Mouse (Mus musculus) urinary bladder, postnatal 10 days (tissue): ENCODE measurements at regions not wholly inside any gene's neighbourhood (a gene's known extent, or its start where the extent isn't known, plus 50 kb on each side); places are given as distances from the start of the nearest gene placed in this dataset.

Experiments
- DNase-seq: peaks from one replicate; pipeline ENCODE4 v3.0.0; 2022; ENCODE audit warnings: low spot score

DNA sequence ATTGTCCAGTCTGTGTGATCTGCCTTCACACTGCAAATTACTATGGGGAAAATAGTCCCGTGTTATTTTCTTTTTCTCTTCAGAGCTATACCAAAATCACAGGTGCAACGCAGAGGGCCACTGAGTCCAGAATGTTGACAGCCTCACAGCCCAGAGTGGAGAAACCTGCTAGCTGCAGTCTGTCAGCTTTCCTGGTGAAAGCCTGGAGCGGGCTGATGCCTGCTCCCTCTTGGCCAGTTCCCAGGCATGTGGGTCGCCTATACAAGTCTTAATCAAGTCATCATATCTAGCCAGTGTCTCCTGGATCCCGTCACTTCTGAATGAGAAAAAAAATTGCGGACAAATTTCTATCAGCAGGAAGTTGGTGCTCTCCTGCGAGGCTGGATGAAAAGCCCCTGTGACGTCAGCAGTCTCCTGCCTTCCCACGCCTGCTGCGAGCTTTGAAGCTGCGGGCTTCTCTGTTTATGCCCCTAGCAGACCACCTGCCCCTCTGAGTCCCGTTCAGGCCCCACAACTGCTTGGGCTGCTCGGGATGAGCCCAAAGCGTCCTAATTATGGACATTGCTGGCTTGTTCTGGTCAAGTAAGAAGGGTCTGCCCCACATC is 227.1 kb upstream of the Hes1 start:
- no peak for DNase-seq

DNA sequence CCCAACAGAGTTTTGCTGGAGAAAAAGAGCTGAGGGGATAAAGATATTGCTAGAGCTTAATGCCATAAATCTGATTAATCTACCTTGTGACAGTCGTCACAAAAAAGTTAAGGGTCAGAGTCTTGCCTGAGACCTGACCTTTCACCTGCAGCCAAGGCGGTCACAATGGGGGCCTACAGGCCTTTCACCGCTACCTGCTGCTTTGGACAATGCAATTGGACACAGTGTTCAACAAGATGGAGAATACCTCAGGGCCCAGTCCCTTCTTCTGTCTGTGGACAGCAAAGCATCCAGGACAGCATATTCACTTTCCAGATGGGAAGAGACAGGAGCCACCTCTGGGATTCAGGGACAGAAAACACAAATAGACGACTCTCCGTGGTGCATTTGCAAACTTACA is 226.3 kb upstream of the Hes1 start:
- DNase-seq = no peak

DNA sequence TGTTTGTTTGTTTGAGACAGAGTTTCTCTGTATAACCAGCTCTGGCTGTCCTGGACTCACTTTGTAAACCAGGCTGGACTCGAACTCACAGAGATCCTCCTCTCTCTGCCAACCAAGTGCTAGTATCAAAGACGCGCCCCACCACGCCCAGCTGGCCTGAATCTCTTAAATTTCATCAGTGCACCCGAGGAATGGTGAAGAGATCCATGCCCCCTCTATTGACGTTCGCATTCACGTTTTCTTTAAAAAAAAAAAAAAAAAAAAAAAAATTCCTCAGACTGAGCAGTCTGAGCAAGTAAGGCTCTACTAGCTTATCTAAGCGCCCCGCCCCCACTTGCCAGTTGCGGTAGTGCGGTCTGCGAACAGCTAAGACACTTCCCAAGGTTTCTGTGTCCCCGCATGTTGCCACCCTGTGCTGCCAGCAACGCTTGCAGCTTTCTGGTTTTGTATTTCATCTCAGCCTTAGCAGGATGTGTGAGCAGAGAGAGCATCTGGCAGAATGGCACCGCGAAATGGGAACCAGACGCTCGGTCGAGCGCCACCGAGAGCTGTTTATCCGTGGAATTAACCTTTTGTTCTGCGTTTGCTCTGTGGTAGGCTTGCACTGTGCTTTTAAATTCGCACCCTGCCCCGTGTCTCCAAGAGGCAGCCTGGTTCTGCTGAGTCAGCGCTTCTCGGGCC is 225.1 kb upstream of the Hes1 start:
- DNase-seq = no peak

DNA sequence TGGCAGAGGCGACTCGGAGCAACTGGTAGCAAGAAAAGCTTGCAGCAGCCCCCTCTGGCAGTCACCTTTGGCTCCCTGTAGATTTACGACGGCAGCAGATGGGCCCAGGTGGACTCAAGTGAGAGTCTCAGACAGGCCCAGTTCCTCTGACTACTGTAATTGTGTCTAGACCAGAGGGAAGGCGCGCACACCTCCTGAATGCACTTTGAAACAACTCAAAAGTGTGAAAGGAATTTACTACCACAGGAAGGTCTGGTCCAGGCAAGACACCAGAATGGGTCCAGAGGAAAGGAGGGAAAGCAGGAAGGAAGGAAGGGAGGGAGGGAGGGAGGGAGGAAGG is 224.6 kb upstream of the Hes1 start:
- no peak for DNase-seq

DNA sequence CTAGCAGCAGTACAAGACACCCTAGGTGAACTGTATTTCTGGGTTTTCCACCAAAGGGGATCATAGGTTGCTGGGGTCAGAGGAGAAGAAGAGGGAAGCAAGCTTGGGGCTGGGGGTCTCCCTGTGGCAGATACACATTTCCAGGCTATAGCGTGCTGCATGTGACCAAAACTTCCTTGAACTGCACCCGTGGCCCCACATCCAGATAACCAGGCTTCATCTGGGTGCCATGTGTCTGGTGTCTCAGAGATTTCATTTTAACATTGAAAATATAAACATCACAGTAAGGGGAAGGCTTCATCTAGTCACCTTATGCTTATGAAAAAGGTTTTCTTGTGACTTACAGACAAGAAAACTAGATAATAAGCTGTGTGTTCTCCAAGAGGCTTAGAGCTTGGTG is 223.8 kb upstream of the Hes1 start:
- DNase-seq = no peak

DNA sequence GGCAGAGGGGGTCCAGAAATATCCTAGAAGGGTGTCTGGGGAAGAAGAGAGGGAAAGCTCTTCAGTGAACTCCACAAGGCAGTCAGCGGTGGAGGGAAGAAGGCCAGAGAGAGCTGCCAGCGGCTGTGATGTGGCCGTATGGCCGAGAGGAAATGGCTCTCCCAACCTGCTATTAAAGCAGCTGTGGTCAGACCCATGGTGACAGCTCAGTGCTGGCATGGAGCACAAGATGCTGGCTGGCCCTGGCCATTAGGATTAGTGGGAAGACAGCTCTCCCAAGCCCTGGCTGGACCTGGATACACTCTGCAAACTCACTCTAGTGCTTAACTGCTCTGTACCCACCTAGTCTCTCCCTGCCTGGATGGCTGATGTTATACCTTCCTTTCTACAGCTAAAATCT is 223.1 kb upstream of the Hes1 start:
- DNase-seq = no peak

DNA sequence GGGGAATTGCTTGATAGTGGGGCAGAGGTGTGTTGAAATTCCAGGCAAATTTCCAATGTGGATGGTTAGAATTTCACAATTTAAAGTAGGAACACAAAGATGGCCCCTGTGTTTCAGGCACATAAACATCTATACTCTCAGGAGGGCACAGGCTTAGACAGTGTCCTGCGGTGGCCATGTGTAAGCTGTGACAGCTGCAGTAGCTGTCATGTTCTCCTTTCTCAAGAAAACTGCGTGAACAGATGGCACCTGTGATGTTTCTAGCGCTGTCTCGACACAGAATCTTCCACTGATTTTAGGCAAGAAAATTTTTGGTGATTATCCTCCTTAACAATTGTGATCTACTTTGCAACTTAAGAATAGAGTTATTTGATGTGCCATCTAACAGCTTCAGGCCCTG is 222.1 kb upstream of the Hes1 start:
- DNase-seq = no peak

DNA sequence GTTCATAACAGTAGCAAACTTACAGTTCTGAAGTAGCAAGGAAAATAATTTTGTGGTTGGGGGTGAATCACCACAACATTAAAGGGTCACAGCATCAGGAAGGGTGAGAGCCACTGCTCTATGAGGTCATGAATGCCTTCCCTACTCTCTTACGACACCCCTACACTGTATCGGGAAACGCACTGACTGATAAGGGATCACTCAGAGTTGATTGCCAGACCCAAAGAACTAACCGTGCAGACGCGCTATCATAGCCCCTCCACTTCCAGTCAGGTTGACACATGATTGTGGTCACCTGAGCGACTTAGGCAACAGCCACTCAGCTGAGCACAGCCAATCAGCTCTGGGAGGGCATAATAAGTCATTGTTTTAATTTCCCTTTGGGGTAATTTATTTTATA is 220.7 kb upstream of the Hes1 start:
- no peak for DNase-seq

DNA sequence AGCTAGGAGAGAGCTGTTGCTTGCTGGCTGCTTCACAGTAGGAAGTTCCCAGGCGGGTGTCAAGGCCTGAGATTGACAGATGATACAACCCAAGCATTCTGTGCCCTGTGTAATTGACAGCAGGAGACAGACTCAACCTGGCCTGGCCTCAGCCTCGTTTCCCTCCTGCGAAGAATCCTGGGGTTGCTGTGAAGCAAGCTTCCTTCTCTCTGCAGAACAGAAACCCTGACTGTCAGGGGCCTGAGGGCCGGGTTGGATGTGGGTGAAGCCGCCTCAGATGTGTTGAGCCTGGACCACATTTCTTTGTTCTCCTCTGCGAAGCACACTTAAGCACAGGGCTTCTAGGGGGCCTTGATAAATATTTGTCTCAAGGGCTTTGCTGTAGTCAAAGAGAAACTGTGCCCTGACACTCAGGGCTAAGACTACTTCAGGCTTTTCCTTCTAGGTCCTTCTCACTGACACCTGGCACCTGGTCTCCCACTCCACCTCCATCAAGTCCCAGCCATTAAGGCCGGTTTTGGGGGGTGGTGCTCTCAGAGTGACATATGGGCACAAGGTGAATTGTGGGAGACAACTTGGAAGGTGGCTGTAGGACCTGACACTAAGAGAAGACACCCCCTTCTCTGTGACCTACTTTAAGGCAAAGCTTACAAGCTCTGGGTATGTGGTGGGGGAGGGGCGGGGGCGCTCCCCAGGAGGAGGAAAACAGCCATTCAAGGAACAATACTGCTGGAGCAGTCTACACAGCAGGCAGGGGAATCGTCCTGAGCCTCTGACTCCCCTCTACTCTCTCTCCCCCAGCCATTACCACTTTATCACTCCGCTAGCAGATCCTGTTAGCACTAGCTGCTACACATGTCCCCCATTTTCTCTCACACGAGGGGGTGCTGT is 219.2 kb upstream of the Hes1 start:
- DNase-seq = no peak

DNA sequence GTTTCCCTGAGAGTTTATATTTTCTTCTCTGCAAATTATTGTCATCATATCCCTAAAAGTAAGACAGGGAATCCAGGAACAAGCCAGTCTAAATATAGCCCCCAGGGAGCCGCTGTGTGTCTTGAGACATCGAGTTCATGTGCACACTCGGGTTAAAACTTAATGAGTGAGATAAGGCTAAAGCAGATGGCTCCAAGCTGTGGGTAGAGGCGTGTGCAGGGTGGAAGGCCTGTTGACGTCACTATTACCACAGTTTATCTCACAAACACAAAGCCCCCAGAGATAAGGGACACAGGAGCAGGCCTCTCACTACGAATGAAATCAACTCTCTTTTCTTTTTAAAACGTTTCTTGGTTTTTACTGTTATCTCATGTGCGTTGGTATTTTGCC is 218.6 kb upstream of the Hes1 start:
- DNase-seq = no peak

DNA sequence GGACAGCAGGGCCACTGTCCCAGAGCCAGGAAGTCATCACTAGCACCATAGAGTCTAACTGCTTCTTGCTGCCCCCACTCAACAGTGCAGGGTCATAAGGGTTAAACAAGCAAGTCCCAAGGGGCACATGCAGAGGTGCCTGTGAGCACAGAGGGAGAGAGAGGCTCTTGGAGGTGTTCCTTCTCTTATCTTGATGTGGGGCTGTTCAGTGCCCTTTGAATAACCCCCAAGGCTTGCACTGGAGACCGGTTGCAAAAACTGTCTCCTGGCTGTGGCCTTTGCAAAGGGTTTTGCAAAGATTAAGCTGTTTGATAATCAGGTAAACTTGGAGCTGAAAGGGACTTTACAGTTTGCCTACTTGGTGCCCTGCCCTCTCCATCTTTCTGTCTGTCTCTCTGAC is 217.1 kb upstream of the Hes1 start:
- DNase-seq = no peak

DNA sequence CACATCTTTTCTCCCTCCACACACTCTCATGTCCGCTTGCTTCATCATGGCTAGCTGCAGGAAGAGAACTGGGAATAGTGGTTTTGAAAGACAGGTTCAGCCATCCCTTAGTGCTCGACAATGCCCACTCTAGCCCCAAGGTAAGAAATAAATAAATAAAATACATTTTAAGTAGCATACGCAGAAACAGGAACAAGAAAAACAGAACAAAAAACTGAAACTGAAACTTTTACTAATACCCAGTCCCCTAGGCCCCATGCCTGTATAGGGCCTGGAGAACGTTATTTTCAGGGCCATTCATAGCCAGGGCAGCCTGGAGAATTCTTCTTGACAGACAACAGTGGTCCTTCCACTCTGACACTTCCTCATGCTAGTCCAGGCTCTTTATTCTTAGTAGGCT is 216.4 kb upstream of the Hes1 start:
- no peak for DNase-seq

DNA sequence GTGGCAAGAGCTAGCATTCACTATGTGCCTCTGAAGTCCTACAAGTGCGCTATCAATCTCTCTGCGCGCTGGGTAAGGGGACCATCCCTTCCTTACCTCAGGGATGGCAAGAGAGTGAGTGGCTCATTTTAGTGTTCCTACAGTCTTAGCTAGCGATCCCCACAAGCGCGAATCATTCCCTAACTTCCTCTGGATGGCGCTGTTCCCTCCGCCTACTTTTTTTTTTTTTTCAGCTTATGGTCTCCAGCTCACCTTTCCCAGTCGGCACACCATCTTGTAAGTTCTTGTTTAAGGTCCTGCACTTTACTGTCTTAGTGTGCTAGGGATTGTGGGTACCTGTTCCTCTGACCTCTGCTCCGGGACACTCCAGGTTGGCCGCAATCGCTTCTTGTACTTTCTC is 215.7 kb upstream of the Hes1 start:
- no peak for DNase-seq

DNA sequence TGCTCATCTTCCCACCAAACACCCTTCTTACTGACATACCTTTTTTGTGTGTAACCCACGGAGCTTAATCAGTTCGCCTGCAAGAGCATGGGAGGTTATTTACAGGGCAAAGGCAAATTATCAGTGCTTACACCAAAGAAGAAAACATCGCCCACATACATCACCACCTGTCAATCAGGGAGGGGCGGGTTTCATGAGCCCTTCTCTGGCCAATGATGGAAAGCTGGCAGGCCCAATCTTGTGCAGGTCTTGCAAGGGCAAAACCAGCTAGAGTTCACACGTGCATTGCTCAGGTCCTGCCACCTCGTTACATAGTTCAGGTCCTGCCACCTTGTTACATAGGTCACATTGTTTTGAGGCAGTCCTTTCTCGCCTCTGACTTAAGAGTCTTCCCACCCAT is 214.7 kb upstream of the Hes1 start:
- no peak for DNase-seq

DNA sequence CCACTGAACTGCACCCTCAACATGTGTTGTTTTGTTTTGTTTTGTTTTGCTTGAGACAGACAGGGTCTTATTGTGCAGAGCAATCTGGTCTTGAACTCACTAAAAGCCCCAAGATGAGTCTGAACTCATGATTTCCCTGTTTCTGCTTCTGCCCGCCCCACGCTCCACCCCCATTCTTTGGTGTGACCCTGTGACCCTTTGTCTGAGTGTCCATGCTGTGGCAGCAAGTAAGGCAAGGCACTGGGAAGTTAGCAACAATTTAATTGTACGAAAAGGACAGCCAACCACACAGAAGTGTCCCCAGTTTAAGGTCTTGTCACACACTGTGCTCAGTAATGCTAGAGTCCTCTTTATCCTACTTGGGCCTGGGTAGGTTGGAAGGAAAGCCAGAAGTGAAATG is 213.6 kb upstream of the Hes1 start:
- DNase-seq = no peak

DNA sequence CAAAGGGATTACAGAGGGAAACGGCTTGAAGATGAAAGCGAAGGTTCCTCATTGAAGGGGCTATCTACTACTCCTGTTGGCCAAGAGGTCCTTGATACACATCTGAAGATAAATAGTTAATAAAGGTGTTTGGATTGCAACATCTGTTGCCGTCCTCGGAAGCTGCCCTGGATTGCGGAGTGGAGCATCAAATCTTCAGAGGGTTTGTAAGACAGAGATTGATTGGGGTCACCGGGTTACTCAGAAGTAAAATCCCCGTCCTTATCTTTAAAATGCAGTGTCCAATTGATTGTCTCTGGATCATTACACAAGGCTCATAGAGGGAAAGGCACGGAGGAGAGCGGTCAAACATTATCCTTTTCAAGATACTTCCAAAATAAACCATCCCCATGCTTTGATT is 212.4 kb upstream of the Hes1 start:
- DNase-seq = no peak

DNA sequence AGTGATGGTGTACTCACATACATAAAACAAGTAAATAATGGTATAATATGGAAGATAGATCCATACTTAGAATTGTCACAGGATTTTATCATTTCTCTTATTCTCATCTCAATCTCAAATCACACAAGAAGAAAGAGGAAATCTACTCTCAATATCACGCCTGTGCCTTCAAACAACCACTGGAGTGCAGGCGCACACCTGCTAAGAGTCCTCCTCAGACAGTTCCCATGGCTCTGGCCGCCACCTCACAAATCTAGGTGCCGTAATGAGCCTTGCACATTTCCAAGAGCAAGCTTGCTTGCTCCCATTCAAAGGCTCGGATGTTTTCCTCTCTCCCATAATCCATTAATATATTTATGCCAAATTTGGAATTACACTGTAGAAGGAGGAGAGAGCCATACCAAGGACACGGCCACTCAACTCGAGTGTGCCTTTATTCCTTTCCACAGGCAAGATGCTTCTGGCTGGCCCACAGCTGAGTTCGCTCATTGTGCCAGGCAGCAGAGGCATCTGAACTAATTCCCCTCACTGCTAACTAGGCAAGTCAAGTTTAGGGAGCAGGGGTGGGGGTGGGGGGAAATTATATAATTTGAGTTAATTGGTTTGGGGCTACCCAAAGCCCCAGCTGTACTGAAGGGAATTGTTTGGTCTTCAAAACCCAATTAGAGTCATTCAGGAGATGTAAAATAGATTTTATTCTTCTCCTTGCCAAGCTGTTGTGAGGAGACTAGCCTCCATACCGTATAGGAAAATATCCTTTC is 209.2 kb upstream of the Hes1 start:
- DNase-seq = no peak

DNA sequence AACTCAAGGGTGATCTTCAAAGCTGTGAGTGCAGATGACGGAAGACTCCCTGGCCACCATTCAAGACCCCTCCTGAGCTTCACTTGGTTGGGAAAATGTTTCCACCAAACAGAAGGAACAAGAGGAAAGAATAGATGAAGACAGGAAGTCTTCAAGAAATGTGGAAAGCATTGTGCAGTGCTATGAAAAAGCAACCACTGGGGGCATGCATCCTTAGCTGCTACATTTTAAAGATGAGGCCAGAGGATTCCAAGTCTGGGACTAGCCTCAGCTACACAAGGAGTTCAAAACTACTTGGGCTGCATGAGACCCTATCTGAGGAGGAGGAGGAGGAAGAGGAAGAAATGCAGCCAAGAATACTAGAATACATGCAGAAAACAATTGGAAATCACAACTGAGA is 207.6 kb upstream of the Hes1 start:
- DNase-seq = no peak

DNA sequence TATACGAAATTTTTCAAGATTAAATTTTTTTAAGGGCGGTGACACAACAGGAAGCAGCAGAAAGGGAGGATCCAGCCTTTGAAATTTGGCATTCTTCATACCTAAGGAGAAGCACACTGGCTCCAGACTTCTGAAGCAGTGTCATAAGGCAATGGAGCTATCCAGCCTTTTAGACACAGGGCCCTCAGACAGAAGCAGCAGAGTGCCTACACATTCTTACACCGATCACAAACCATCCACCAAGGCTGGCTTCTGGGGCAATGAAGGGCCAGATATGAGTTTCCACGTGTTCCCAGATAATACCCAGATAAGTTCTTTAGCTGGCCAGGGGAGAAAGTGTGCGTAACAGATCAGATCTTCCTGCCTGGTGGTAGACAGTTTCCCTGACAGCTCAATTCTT is 205.5 kb upstream of the Hes1 start:
- no peak for DNase-seq

DNA sequence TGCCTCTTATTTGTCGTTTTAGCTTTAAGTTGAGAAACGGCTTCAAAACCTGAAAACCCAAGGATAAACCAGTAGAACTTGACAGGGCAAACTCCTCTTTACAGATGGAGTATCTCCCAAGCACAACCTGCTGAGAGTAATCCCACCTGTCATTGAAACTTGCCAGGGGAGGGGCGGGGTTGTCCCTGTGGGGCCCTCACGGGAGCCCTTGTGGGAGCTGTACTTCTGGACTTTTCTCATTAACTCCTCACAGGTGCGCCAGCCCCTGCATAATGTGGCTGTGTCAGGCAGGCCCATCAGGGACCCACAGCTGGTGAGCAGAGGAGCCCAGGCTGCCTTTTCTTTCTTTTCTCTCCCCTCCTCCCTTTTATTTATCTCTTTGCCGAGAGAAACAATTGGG is 203.9 kb upstream of the Hes1 start:
- DNase-seq = no peak

DNA sequence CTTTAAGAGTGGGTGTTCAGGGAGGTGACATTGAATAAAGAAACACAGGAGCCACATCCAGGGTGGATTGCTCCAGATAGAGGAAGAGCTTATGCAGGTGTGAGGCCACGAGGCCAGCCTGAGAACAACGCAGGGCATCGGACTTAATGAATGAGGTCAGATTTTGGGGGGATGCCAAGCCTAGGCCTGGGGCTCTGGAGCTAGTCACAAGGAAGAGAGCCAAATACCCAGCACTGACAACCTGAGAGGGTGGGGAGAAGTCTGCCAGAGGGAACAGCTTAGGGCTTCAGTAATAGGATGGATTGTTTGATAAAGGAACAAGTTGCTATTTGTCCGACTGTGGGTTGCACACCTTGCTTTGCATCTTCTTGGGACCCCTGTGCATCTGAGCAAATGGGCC is 203.1 kb upstream of the Hes1 start:
- no peak for DNase-seq

DNA sequence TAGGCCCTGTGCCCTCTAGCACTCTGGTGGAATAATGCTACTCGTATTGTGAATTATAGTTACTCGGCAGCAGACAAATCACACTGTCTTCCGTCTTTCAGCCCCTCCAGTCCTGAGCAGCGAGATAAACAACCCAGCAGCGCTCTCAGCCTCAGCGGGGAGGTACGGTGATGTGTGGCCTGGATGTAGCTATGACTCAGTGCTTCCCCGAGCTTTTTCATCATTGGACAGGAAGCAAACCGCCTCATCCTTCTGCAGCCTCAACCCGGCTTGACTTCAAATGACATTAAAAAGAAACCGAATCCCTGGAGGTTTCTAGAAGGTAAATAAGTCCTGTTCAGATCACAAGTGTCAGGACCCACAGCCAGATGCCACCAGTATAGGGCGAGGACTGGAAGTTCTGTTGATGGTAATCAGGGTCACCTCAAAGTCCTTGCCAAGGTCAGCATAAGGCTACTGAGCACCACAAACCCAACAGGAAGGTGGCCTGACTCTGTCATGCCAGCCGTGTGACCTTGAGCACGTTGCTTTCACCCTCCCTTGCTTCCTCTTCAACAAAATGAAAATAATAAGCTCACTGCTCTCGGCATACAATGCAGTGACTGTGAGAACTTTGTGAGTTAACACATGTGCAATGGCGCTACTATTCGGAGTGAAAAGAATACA is 199.0 kb upstream of the Hes1 start:
- no peak for DNase-seq
